Mouse (Mus musculus) heart, embryonic 14.5 days (tissue): ENCODE measurements around the gene Il18r1. TPM values are rescaled to one million over a fixed set of nuclear protein-coding genes. Genes with fewer than 3 reads are reported as not detected.

Experiments used
- ATAC-seq: fragments of 200-750 bp; cut with Nextera tagmentation; 2 replicates; pipeline ENCODE4 v1.8.0; 2017; ENCODE audit warnings: low read depth, moderate TSS enrichment; ENCODE audit not compliant: insufficient number of reproducible peaks, insufficient read depth, low FRiP score
- H3K27ac ChIP-seq, 2 experiments: fragments of 200-500 bp in 1 of 2; fragments of 300-500 bp in 1 of 2; sonication (generic) in 1 of 2; replicated peaks in 1 of 2; 2 replicates each; pipeline ENCODE4 v1.5.1; 2012 to 2014; ENCODE audit warnings: low read depth in 2 of 2, low read length in 2 of 2, control low read depth in 1 of 2, mild to moderate bottlenecking in 1 of 2, mixed read lengths in 1 of 2; ENCODE audit not compliant: control insufficient read depth in 1 of 2, insufficient read depth in 1 of 2
- H3K27me3 ChIP-seq: fragments of 300-500 bp; sonication (generic); 2 replicates; pipeline ENCODE4 v1.6.1; 2014; ENCODE audit warnings: mild to moderate bottlenecking, low read length, control low read depth; ENCODE audit not compliant: control insufficient read depth, insufficient read depth
- H3K36me3 ChIP-seq: fragments of 300-500 bp; sonication (generic); 2 replicates; pipeline ENCODE4 v1.6.1; 2014; ENCODE audit warnings: mild to moderate bottlenecking, control low read depth, low read length, mixed read lengths; ENCODE audit not compliant: control insufficient read depth, insufficient read depth
- H3K4me1 ChIP-seq, 2 experiments: fragments of 200-500 bp in 1 of 2; fragments of 300-500 bp in 1 of 2; sonication (generic) in 1 of 2; 2 replicates each; pipeline ENCODE4 v1.6.1; 2012 to 2014; ENCODE audit warnings: low read length in 2 of 2, control low read depth in 1 of 2, mixed read lengths in 1 of 2; ENCODE audit not compliant: control insufficient read depth in 2 of 2, insufficient read depth in 2 of 2
- H3K4me2 ChIP-seq: fragments of 300-500 bp; sonication (generic); 2 replicates; pipeline ENCODE4 v1.6.1; 2014; ENCODE audit warnings: mild to moderate bottlenecking, low read length
- H3K4me3 ChIP-seq, 2 experiments: fragments of 200-500 bp in 1 of 2; fragments of 300-500 bp in 1 of 2; sonication (generic) in 1 of 2; 2 replicates each; pipeline ENCODE4 v1.5.1; 2012 to 2014; ENCODE audit warnings: low read length in 2 of 2, mild to moderate bottlenecking in 2 of 2, control low read depth in 1 of 2, low read depth in 1 of 2, moderate library complexity in 1 of 2; ENCODE audit not compliant: control insufficient read depth in 1 of 2, insufficient read depth in 1 of 2
- H3K9ac ChIP-seq: fragments of 300-500 bp; sonication (generic); 2 replicates; pipeline ENCODE4 v1.6.1; 2014; ENCODE audit warnings: mild to moderate bottlenecking, low read length
- H3K9me3 ChIP-seq: fragments of 300-500 bp; sonication (generic); 2 replicates; pipeline ENCODE4 v1.6.1; 2016; ENCODE audit warnings: low read length, control low read depth; ENCODE audit not compliant: control insufficient read depth
- WGBS: fragments of 180-500 bp; shearing (Covaris S2); extraction: QIAGEN DNeasy Blood & Tissue Kit; methylation state at CpG from one replicate; pipeline ENCODE4 v1.1.7; 2014; 5-methylcytosine and 5-hydroxymethylcytosine counted together
- polyA plus RNA-seq: library from polyadenylated mRNA; unstranded; fragments of >200 nt; fragmentation: Nextera tagmentation; extraction: Ambion mirVana; gene quantifications from 2 replicates; pipeline ENCODE4 v1.2.1, GENCODE M21; 2014

Il18r1 gene
- polyA plus RNA-seq, 1 experiment from 2014 or later: 0.11 TPM

DNA sequence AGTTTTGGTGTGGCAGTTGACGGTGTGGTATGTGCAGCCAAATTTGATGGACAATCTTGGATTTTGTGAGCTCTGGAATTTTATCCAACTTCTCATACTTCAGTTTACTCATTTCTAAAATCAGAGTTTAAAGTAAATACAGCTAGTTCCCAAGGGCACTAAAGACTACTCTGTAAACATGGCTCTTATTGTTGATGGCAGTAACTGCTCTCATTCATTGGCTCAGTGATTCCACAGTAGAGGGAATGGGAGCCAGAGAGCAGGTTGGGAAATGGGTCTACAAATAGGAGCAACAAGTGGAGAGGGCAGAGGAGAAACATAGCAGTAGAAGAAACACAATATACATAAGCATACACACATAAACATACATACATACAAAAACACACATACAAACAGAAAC is 34.4 kb downstream of the Il18r1 start:
- ATAC-seq: no peak
- 87% methylated on average over 1 of the region's 1 CpGs for WGBS
- H3K36me3 ChIP-seq: no peaks in the 10 kb centered on the region

DNA sequence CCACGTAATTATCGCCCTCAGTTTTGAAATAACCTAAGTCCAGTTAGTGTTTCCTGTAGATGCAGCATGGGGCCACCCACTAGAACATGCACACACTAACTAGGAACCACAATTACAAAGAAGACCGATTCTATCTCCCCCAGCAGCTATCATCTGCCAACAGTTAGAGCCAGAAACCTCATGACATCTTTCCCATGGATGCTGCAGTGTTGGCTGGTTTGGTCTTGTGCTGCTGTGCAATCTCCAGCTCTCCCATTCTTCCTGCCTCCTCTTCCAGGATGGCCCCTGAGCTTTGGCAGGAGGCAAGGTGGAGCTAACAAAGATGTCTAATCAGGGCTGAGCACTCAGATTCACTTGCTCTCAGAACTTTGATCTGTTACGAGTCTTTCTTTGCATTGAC is 35.8 kb downstream of the Il18r1 start:
- WGBS: 82% methylated on average over 4 of the region's 4 CpGs
- Histone ChIP-seq H3K9me3 (no peaks in the 10 kb centered on the region), H3K4me2 (no peak overlapping the region), H3K9ac (no peak overlapping the region), H3K36me3 (no peaks in the 10 kb centered on the region), H3K27ac (no peak overlapping the region), H3K27me3 (no peaks in the 10 kb centered on the region), H3K4me3 (no peak overlapping the region), H3K4me1 (no peaks in the 10 kb centered on the region)
- ATAC-seq: no peak

More for the DNA sequence above, 34.4 kb downstream of the Il18r1 start:
- no peak overlapping the region for H3K27ac ChIP-seq
- no peak overlapping the region for H3K4me3 ChIP-seq
- no peak overlapping the region for H3K4me2 ChIP-seq
- H3K9ac ChIP-seq: no peak overlapping the region
- H3K4me1 ChIP-seq: no peaks in the 10 kb centered on the region
- H3K27me3 ChIP-seq: no peaks in the 10 kb centered on the region
- H3K9me3 ChIP-seq: no peaks in the 10 kb centered on the region

DNA sequence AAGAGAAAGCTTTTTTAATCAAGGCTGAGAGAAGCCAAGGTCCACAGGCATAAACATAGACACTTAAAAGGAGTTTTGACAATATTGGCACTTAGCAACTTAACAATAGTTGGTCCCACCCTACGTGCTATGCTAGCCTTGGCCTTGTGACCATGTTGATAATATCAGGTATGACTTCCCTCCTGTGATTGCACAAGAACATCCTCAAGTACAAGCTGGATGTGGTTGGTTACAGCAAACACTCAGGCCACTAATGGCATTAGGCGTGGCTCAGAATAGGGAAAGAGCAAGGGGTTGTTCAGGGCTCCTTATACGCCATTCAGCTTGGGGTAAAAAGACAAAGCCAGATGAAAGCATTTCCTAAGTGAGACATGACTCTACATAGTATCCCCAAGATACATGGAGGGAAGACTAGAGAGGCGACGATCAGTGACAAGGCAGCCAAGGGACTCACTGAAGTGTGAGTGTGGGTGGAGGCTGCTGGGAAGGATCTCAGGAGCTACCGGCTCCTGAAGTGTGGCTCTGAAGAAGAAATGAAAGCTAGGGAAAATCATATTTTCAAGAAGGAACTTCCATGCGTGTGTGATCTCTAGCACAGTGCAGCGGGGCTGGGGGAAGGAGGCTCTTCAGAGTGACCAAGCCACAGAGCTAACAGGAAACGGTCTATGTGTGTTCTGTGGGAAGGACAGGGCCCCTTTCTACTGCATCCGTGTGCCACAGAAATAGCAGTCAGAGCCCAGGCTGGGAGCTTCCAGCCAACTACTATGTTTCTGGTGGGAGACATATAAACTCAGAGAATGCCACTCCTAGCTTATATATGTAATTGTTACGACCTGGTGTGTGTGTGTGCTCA is 36.4 kb downstream of the Il18r1 start:
- Histone ChIP-seq H3K4me3 (no peak overlapping the region), H3K27ac (no peak overlapping the region), H3K4me2 (no peak overlapping the region), H3K36me3 (no peaks in the 10 kb centered on the region), H3K9me3 (no peaks in the 10 kb centered on the region), H3K27me3 (no peaks in the 10 kb centered on the region), H3K9ac (no peak overlapping the region), H3K4me1 (no peaks in the 10 kb centered on the region)
- 77% methylated on average over 11 of the region's 11 CpGs for WGBS
- no peak for ATAC-seq

- WGBS: 76% methylated on average over 5 of the region's 5 CpGs
- Histone ChIP-seq H3K4me2 (no peak overlapping the region), H3K9ac (no peak overlapping the region)
Observed at GRCm38 (mm10) chr1:40504548-40504947, 39.2 kb downstream of the Il18r1 start.

GRCm38 (mm10) chr1:40514851-40515585 is 49.7 kb downstream of the Il18r1 start, which contains the start of gene Il18rap:
TSS of gene Il18rap (plus strand) at chr1:40515362.
- H3K4me1 ChIP-seq: no peaks in the 10 kb centered on the region
- no peak within 1 kb of the TSS for H3K4me2 ChIP-seq
- H3K27ac ChIP-seq: no peak within 1 kb of the TSS
- no peaks in the 10 kb centered on the region; the same call in 1 of the 2 replicates for H3K9me3 ChIP-seq
- no peak within 1 kb of the TSS for H3K4me3 ChIP-seq
- ATAC-seq: no peak
- no peaks in the 10 kb centered on the region for H3K27me3 ChIP-seq
- H3K9ac ChIP-seq: no peak within 1 kb of the TSS
- H3K36me3 ChIP-seq: no peaks in the 10 kb centered on the region
- 55% methylated on average over 9 of the region's 9 CpGs for WGBS

More at GRCm38 (mm10) chr1:40504548-40504947, 39.2 kb downstream of the Il18r1 start:
- ATAC-seq: no peak
- Histone ChIP-seq H3K4me1 (no peaks in the 10 kb centered on the region), H3K4me3 (no peak overlapping the region), H3K36me3 (no peaks in the 10 kb centered on the region), H3K27ac (no peak overlapping the region), H3K9me3 (no peaks in the 10 kb centered on the region), H3K27me3 (no peaks in the 10 kb centered on the region)

- Histone ChIP-seq H3K36me3 (no peaks in the 10 kb centered on the region), H3K27me3 (no peaks in the 10 kb centered on the region), H3K27ac (no peak overlapping the region), H3K9me3 (no peaks in the 10 kb centered on the region; the same call in 1 of the 2 replicates), H3K4me2 (no peak overlapping the region), H3K4me1 (no peaks in the 10 kb centered on the region), H3K9ac (no peak overlapping the region), H3K4me3 (no peak overlapping the region)
- WGBS: 88% methylated on average over 6 of the region's 6 CpGs
- ATAC-seq: no peak
Observed at GRCm38 (mm10) chr1:40516364-40516763, 51.0 kb downstream of the Il18r1 start.

- Histone ChIP-seq H3K9ac (no peak overlapping the region), H3K27ac (no peak overlapping the region), H3K27me3 (no peaks in the 10 kb centered on the region), H3K9me3 (no peaks in the 10 kb centered on the region), H3K4me2 (no peak overlapping the region), H3K4me1 (no peaks in the 10 kb centered on the region), H3K36me3 (no peaks in the 10 kb centered on the region), H3K4me3 (no peak overlapping the region)
- ATAC-seq: no peak
- 80% methylated on average over 7 of the region's 7 CpGs for WGBS
Observed at GRCm38 (mm10) chr1:40522918-40523317, 57.6 kb downstream of the Il18r1 start.
